Mouse (Mus musculus) C2C12 (cell line): ENCODE results near the gene Serpina16.
"Not testable (repeated sequence)": the region's sequence is repeated elsewhere in the genome, so short reads cannot be mapped to it uniquely, and the experiment has no call there.

ENCODE experiments used
- CEBPB ChIP-seq: IDR thresholded peaks from one replicate; pipeline ENCODE4 v1.6.1; 2011; ENCODE audit warnings: low read depth, mild to moderate bottlenecking, control low read depth, moderate library complexity
- CTCF ChIP-seq: IDR thresholded peaks from one replicate; pipeline ENCODE4 v1.5.1; 2011; ENCODE audit not compliant: control insufficient read depth, insufficient read depth, insufficient read length
- FOSL1 ChIP-seq: IDR thresholded peaks from one replicate; pipeline ENCODE4 v1.8.0; 2011; ENCODE audit warnings: mild to moderate bottlenecking, low read length; ENCODE audit not compliant: poor library complexity, insufficient read depth, severe bottlenecking
- MAX ChIP-seq: IDR thresholded peaks from one replicate; pipeline ENCODE4 v1.6.1; 2011; ENCODE audit warnings: mild to moderate bottlenecking, control low read depth
- MYOD1 ChIP-seq: IDR thresholded peaks from one replicate; pipeline ENCODE4 v1.6.1; 2011; ENCODE audit warnings: low read depth; ENCODE audit not compliant: control insufficient read depth, insufficient read length
- MYOG ChIP-seq: IDR thresholded peaks from one replicate; pipeline ENCODE4 v1.6.1; 2011; ENCODE audit not compliant: control insufficient read depth, insufficient read length; ENCODE audit errors: extremely low read depth
- USF1 ChIP-seq: IDR thresholded peaks from one replicate; pipeline ENCODE4 v1.6.1; 2011; ENCODE audit warnings: low read depth, mild to moderate bottlenecking, control low read depth, moderate library complexity

GRCm38 (mm10) chr12:103662053-103662452 lies 13.9 kb downstream of the Serpina16 start:
- TF ChIP-seq CTCF, MAX, FOSL1, MYOD1, CEBPB, USF1, MYOG: not testable (repeated sequence)
